Mouse (Mus musculus) ES-Bruce4 (cell line): ENCODE measurements around the gene Erp44.

Experiments
- CTCF ChIP-seq: IDR thresholded peaks from one replicate; pipeline ENCODE4 v1.8.1; 2011; ENCODE audit warnings: low read depth, low read length
- POLR2A ChIP-seq: IDR thresholded peaks from one replicate; pipeline ENCODE4 v1.8.1; 2011; ENCODE audit warnings: low read length; ENCODE audit not compliant: insufficient read depth

DNA sequence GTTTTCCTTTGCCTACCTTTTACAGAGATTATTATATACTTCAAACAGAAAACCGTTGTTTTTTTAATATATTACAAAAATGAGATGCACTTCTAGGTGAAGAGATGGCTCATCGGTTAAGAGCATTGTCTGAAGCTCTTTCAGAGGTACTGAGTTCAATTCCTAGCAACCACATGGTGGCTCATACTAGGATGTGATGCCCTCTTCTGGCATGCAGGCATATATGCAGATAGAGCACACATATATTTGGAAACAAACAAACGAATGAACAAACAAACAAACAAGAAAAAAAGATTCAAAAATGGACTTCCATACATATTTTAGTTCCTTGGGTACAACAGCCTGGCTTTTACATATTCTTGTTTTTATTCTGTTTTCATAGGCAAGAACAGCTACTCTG, 81.4 kb downstream of the Erp44 start:
- no peak for TF ChIP-seq POLR2A
- TF ChIP-seq CTCF = no peak
